Mouse (Mus musculus) bone marrow macrophage, adult 2 months (primary cell): ENCODE results near the gene Ogfod3.

Source experiments
- CTCF ChIP-seq: IDR thresholded peaks from 2 replicates; pipeline ENCODE4 v1.5.1; 2012; ENCODE audit warnings: low read depth, mild to moderate bottlenecking, low read length, moderate library complexity
- POLR2A ChIP-seq: IDR thresholded peaks from 2 replicates; pipeline ENCODE4 v1.6.1; 2012; ENCODE audit warnings: mild to moderate bottlenecking, low read depth, low read length, borderline replicate concordance

GRCm38 (mm10) chr11:121154203-121154602 lies 50.3 kb downstream of the Ogfod3 start:
- no peak for TF ChIP-seq POLR2A
- TF ChIP-seq CTCF, result no peak
